Mouse (Mus musculus) brain, embryonic 14.5 days (tissue): Measurements from ENCODE around the gene Arxes2. TPM values are rescaled to one million over a fixed set of nuclear protein-coding genes. Genes with fewer than 3 reads are reported as not detected.

Experiments
- DNase-seq: peaks from one replicate; pipeline ENCODE4 v3.0.0-alpha.2; 2011; ENCODE audit warnings: low read depth
- CTCF ChIP-seq: fragments of 200-500 bp; IDR thresholded peaks from 2 replicates; pipeline ENCODE4 v1.5.1; 2012; ENCODE audit warnings: inconsistent platforms, mild to moderate bottlenecking, moderate library complexity, borderline replicate concordance; ENCODE audit not compliant: insufficient read depth, insufficient read length; ENCODE audit errors: extremely low read depth
- POLR2A ChIP-seq: fragments of 200-500 bp; IDR thresholded peaks from 2 replicates; pipeline ENCODE4 v1.6.1; 2012; ENCODE audit warnings: mild to moderate bottlenecking, inconsistent platforms, borderline replicate concordance; ENCODE audit not compliant: poor library complexity, insufficient read depth, insufficient read length, severe bottlenecking; ENCODE audit errors: extremely low read depth
- polyA plus RNA-seq: library from polyadenylated mRNA; depleted of rRNA; stranded (reverse); fragments of >200 nt; gene quantifications from 2 replicates; pipeline ENCODE4 v1.2.3, GENCODE M21; 2012; rRNA removed

Arxes2 gene
- polyA plus RNA-seq, 1 experiment = 147 TPM

DNA sequence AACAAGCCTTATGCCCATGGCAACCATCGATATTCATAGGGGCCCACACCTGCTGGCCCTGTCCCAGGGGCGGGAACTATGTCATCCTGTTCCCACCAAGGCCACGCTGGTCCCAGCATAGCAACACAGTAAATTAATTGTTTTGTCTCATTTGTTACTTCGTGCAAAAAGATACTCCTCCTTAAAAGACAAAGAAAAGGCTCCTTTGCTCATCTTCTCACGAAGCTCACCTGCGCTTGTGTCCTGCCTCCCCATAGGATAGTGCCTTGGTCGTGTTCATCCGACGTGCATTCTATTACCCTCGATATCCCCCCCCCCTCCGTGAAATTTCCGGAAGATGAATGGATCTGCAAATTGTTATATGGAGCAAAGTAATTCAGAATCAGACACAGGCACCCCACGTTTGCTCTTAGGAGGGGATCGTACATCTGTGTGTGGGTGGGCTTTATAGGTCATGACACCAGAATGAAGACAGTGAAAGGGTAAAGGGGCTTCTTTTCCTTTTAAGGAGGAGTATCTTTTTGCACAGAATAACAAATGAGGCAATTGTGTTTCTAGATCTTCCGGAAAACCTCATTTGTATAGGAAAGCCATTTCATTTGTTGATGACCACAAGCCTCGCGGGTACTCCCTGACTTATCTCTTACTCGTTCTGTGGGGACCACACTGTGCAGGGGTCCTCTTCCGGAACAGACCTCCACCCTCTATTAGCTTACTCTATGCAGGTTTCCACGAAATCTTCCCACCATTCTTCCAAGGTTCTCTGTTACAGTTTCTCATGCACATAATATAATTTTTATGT is 19.0 kb upstream of the Arxes2 start:
- TF ChIP-seq POLR2A (no peak), CTCF (no peak)
- DNase-seq = no peak

DNA sequence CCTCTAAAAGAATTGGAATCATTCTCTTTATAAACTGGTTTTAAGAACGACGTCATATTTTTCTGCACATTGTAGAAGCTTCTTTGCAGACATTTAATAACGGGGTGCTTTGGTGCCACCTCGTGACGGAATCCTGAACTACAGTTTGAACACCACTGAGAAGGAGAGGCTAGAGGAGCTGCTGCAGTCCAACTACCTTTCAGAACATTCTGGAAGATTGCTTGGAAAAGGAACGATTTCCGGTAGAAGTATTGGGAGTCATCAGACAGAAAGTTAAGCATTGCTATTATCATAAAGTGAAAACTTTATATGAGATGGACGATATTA is 18.4 kb upstream of the Arxes2 start:
- peak; percentile 82 for DNase-seq
- TF ChIP-seq CTCF (peak; percentile 66; the same call in 1 of the 2 replicates), POLR2A (no peak)

GRCm38 (mm10) chrX:135984539-135985260 is 8.9 kb upstream of the Arxes2 start:
- peak; percentile 77 for DNase-seq
- no peak for TF ChIP-seq CTCF
- no peak for TF ChIP-seq POLR2A

GRCm38 (mm10) chrX:135986267-135986666 is 7.4 kb upstream of the Arxes2 start:
- no peak for DNase-seq
- TF ChIP-seq CTCF (no peak), POLR2A (no peak)

DNA sequence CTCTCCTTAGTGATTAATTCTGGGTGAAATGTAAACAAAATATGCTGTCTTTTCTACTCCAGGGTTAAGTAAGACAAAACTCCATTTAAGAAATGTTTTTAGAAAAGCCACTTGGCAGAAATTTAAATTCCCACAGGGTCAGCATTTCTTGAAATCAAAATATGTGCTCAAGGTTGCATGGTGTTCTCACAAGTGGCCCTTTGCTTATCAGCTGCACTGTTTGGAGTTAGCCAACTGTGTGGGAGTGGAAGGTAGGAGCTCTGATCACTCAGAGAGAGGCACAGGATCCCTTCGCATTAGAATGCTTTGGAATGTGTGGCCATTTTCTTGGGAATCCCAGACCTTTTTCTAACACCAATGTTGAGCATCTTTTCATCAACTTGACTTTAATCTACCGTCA is 3.0 kb upstream of the Arxes2 start:
- TF ChIP-seq POLR2A (no peak), CTCF (no peak)

DNA sequence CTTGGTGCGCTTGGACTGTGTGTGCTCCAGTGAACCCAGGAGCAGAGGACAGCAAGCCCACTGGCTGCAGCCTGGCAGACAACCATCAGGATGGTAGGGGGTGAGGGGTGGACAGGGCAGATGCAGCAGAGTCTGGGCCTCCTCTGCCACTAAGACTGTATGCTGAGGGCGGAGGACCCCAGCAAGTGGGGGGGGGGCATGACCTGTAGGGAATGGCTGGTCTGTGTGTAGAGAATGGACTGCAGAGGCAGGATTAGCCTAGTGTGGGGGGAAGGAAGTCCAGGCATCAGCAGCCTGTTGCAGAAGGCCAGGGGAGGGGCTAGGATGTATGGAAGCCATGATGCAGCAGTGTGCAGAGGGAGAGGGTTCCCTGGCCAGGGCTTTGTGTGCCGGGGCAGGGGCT is 431 bp upstream of the Arxes2 start:
- peak; percentile 27 for DNase-seq

More for the DNA sequence above, 3.0 kb upstream of the Arxes2 start:
- DNase-seq = no peak

DNA sequence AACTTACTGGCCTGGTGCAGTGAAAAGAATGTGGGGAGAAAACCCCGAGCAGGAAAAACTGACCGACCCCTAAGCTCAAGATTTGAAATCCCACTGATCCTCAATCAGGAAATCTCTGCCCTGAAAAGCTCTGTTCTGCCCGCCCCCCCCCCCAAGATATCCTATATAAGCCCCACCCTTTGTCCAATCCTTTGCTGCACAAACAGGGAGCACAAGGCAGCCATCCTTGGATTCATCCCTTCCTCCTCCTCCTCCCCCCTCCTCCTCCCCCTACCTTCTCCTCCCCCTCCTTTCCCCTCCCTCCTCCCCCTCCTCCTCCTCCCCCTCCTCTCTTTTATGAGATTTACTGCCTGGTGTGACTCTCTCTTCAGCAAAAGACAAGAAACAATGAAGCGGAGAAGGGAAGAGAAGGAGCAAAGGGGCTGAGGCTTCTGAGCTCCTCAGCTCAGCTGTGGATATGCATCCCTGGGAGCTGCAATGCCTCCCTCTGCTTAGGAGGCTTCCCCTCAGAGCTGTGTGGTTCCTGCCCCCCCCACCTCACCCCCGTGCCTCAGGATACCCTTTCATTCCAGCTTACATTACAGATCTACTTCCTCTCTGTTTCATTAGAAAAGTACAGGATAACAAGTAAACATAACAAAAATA is 13.7 kb downstream of the Arxes2 start:
- TF ChIP-seq CTCF = no peak
- TF ChIP-seq POLR2A = no peak
- no peak for DNase-seq

DNA sequence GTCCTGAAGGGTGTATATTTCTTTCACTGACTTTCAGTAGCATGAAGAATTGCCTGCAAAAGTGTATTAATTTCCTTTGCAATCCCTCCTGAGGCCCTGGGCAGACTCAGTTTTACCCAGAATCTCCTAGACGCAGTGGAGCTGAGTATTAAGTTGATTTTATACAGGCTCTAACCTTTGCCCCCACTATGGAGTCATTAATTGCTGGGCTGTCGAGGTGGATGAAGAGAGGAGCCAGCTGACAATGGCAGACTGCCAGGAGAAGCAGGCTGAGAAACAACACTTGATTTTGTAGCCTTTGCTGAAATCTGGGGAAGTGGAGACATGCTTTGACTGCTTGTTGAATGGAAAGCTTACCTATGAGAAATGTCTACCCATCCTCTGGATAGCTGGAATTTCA is 20.8 kb downstream of the Arxes2 start:
- peak; percentile 45 for DNase-seq
- TF ChIP-seq POLR2A (no peak), CTCF (no peak)

DNA sequence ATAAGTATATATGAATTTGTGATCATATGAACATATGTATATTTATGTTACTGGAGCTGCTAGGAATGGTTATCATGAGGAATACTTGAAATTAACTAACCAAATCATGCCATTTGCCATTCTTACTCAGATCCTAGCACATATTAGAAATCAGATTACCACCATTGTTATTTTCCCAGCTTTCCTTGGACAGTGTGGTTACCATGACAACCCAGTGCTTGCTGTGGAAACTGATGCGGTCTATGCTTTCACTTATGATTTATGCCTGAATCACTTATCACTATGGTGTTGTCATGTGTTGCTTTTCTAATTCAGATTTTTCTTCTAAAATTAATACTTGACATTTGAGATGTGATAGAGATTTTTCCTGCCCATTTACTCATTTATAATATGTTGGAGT is 36.7 kb downstream of the Arxes2 start:
- no peak for TF ChIP-seq POLR2A
- TF ChIP-seq CTCF = no peak
- DNase-seq = peak; percentile 58

DNA sequence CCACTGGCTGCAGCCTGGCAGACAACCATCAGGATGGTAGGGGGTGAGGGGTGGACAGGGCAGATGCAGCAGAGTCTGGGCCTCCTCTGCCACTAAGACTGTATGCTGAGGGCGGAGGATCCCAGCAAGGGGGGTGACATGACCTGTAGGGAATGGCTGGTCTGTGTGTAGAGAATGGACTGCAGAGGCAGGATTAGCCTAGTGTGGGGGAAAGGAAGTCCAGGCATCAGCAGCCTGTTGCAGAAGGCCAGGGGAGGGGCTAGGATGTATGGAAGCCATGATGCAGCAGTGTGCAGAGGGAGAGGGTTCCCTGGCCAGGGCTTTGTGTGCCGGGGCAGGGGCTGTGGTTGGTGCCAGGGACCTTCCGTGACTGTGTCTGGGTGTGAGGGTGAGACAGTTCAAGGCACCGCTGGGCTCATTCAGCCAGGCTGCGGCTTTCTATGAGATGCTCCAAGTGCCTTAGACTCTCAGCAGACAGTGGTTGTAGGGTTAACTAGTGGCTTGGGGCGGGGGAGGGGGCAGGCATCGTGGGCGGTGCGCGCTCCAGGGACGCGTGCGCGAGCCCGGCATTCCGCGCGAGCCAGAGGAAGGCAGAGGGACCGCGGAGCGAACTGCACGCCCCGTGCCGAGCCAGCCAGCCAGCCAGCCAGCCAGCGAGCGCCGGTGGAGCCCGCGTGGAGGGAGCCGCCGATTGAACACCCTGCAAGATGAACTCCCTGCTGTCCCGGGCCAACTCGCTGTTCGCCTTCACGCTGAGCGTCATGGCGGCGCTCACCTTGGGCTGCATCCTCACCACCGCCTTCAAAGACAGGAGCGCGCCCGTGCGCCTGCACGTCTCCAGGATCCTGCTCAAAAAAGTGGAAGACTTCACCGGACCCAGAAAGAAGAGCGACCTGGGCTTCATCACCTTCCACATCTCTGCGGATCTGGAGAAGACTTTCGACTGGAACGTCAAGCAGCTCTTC is 39.5 kb downstream of the Arxes2 start, which contains the start of gene Arxes1:
Arxes1 (plus strand) TSS at position 569 of the 965 bp plus-strand sequence.
- DNase-seq = peak; percentile 14

GRCm38 (mm10) chrX:136043726-136044125 is 50.1 kb downstream of the Arxes2 start:
- no peak for TF ChIP-seq POLR2A
- no peak for TF ChIP-seq CTCF
- DNase-seq = no peak

Other genes with a start within 250 kb of the Arxes2 start
- gene Bhlhb9, start 196.2 kb upstream of the Arxes2 start, polyA plus RNA-seq = 51.1 and 59.9 TPM in 2 replicates
- 133 and 134 TPM in 2 replicates for gene Gprasp2, start 154.8 kb upstream of the Arxes2 start, polyA plus RNA-seq
- 22.5 and 43.7 TPM in 2 replicates for gene Arxes1, start 39.5 kb downstream of the Arxes2 start, polyA plus RNA-seq
- gene Bex2, start 74.4 kb downstream of the Arxes2 start, polyA plus RNA-seq = 294 and 337 TPM in 2 replicates
- 0.07 and 0.09 TPM in 2 replicates for gene Nxf3, start 91.4 kb downstream of the Arxes2 start, polyA plus RNA-seq
- 64.7 and 73.7 TPM in 2 replicates for gene Bex4, start 145.2 kb downstream of the Arxes2 start, polyA plus RNA-seq
- 76.5 and 80.0 TPM in 2 replicates for gene Tceal8, start 178.5 kb downstream of the Arxes2 start, polyA plus RNA-seq
- 17.9 and 34.9 TPM in 2 replicates for gene Tceal5, start 210.1 kb downstream of the Arxes2 start, polyA plus RNA-seq
- 1.3 and 1.5 TPM in 2 replicates for gene Tceal7, start 221.0 kb downstream of the Arxes2 start, polyA plus RNA-seq
- gene Bex1, start 221.7 kb downstream of the Arxes2 start, polyA plus RNA-seq = 157 and 187 TPM in 2 replicates